Mouse (Mus musculus) hindbrain, embryonic 10.5 days (tissue): ENCODE results near the gene Cp. TPM values are rescaled to one million over a fixed set of nuclear protein-coding genes. Genes with fewer than 3 reads are reported as not detected.
"Not testable (repeated sequence)": the region's sequence is repeated elsewhere in the genome, so short reads cannot be mapped to it uniquely, and the experiment has no call there.

Experiments used
- DNase-seq: peaks from one replicate; pipeline ENCODE4 v3.0.0-alpha.2; 2017; ENCODE audit warnings: low spot score
- H3K27ac ChIP-seq: fragments of 300-500 bp; sonication (generic); 2 replicates; pipeline ENCODE4 v1.5.1; 2016; ENCODE audit warnings: mild to moderate bottlenecking, moderate library complexity
- H3K27me3 ChIP-seq: fragments of 300-500 bp; sonication (generic); 2 replicates; pipeline ENCODE4 v1.6.1; 2016; ENCODE audit warnings: mild to moderate bottlenecking; ENCODE audit not compliant: poor library complexity, insufficient read depth, severe bottlenecking
- H3K36me3 ChIP-seq: fragments of 300-500 bp; sonication (generic); 2 replicates; pipeline ENCODE4 v1.6.1; 2016; ENCODE audit warnings: mild to moderate bottlenecking, moderate library complexity
- H3K4me1 ChIP-seq: fragments of 300-500 bp; sonication (generic); replicated peaks from 2 replicates; pipeline ENCODE4 v1.6.1; 2016; ENCODE audit warnings: mild to moderate bottlenecking
- H3K4me3 ChIP-seq: fragments of 300-500 bp; sonication (generic); 2 replicates; pipeline ENCODE4 v1.5.1; 2016; ENCODE audit warnings: mild to moderate bottlenecking, moderate library complexity
- H3K9me3 ChIP-seq: fragments of 300-500 bp; sonication (generic); 2 replicates; pipeline ENCODE4 v1.6.1; 2016; ENCODE audit warnings: mild to moderate bottlenecking, moderate library complexity
- WGBS: fragments of 180-500 bp; shearing (Covaris S2); methylation state at CpG from one replicate; pipeline ENCODE4 v1.1.7; 2016; 5-methylcytosine and 5-hydroxymethylcytosine counted together
- polyA plus RNA-seq: library from polyadenylated mRNA; unstranded; fragments of >200 nt; fragmentation: Nextera tagmentation; extraction: Ambion mirVana; gene quantifications from 2 replicates; pipeline ENCODE4 v1.2.1, GENCODE M21; 2016

The Cp gene
- 5.6 and 11.4 TPM in 2 replicates for polyA plus RNA-seq

DNA sequence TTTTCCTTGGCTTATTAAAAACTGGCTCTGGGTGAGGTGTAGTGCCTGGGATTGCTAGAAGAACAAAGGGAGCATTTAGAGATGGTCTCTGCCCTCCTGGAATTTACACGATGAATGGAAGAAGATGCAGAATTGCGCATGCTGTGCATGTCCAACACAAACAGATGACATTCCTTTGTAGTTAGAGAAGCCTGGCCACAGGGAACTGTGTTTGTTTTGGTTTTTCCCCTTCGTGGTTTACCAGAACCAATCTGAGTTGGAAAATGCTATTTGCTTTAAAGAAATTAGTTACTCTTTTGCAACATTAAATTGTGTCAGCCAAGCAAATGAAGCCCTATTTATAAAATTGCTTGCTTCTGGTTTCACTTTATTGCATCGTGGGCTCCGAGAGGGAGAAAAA is at the start of gene Cp:
TSS of gene Cp (plus strand) at position 170 of the 400 bp plus-strand sequence.
- Histone ChIP-seq H3K27me3 (no peaks in the 10 kb centered on the region), H3K4me3 (peak within 1 kb of the TSS; percentile 16; the same call in 1 of the 2 replicates), H3K9me3 (no peaks in the 10 kb centered on the region), H3K27ac (peak within 1 kb of the TSS; percentile 66), H3K4me1 (peaks cover 64% of the 10 kb centered on the region), H3K36me3 (no peaks in the 10 kb centered on the region)
- DNase-seq: peak; percentile 34
- 22% methylated on average over 5 of the region's 5 CpGs for WGBS

DNA sequence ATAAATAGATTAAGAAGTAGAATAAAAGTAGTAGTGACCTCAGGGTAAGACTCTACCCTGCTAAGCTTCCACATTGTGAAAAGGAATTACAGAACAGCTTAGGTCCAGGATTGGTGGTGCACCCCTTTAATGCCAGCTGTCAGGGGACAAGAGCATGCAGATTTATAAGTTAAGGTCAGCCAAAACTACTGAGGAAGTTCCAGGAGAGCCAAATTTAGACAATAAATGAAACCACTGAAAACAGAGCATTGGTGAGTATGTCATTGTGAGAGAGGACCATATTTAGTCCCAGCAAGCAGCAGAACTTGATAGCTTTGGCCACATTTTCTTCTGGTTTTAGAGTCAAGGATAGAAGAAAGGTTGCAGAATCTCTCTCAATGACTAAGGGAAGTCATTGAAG is 8.3 kb upstream of the Cp start:
- H3K4me1 ChIP-seq: peaks cover 9% of the 10 kb centered on the region
- no peak overlapping the region for H3K27ac ChIP-seq
- H3K36me3 ChIP-seq: no peaks in the 10 kb centered on the region
- H3K27me3 ChIP-seq: no peaks in the 10 kb centered on the region
- H3K9me3 ChIP-seq: no peaks in the 10 kb centered on the region
- no peak overlapping the region for H3K4me3 ChIP-seq
- DNase-seq: no peak

DNA sequence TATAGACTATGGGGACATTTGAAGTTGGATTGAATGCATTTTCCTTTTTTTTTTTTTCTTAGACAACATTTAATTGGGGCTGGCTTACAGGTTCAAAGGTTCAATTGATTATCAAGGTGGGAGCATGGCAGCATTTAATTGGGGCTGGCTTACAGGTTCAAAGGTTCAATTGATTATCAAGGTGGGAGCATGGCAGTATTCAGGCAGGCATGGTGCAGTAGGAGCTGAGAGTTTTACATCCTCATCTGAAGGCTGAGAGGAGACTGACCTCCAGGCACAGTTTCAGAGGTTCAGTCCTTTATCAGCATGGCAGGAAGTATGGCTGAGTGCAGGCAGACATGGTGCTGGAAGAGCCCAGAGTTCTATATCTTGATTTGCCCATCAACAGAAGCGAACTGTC is 7.5 kb upstream of the Cp start:
- H3K27ac ChIP-seq, DNase-seq, H3K36me3 ChIP-seq, H3K4me3 ChIP-seq, H3K27me3 ChIP-seq, H3K9me3 ChIP-seq: not testable (repeated sequence)
- 91% methylated on average over 1 of the region's 1 CpGs for WGBS
- H3K4me1 ChIP-seq: peaks cover 17% of the 10 kb centered on the region

GRCm38 (mm10) chr3:19953425-19953824 is 3.4 kb upstream of the Cp start:
- no peak for DNase-seq
- Histone ChIP-seq H3K9me3 (no peaks in the 10 kb centered on the region), H3K4me1 (peaks cover 48% of the 10 kb centered on the region), H3K4me3 (no peak overlapping the region), H3K27me3 (no peaks in the 10 kb centered on the region), H3K36me3 (no peaks in the 10 kb centered on the region), H3K27ac (peak overlapping the region; percentile 67; the same call in 1 of the 2 replicates)
- WGBS: 3% methylated on average over 1 of the region's 1 CpGs

DNA sequence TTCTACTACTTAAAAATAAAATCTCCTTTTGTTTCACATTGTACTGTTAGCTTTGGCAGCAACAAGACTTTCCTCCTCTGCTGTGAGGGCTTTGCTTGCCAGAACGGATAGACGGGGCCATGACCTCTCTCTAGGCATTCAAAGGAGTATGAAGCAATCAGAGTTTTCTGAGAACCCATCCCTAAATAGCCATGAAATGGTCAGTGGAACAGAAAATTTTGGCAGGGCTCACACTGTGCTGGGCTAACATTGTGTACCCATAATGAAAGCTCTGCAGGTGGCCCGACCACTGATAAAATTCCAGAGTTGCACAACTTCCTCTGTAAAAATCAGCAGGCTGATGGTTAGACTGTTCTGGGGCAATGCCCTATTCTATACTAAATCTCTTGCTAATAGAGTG is 3.0 kb upstream of the Cp start:
- peak; percentile 43 for DNase-seq
- H3K4me3 ChIP-seq: no peak overlapping the region
- H3K36me3 ChIP-seq: no peaks in the 10 kb centered on the region
- WGBS: 11% methylated on average over 3 of the region's 3 CpGs
- no peaks in the 10 kb centered on the region for H3K9me3 ChIP-seq
- H3K27ac ChIP-seq: peak overlapping the region; percentile 67; the same call in 1 of the 2 replicates
- H3K27me3 ChIP-seq: no peaks in the 10 kb centered on the region
- H3K4me1 ChIP-seq: peaks cover 48% of the 10 kb centered on the region

- H3K4me3 ChIP-seq: no peak overlapping the region
- no peak for DNase-seq
- no peaks in the 10 kb centered on the region for H3K27me3 ChIP-seq
- no peaks in the 10 kb centered on the region for H3K36me3 ChIP-seq
- no peaks in the 10 kb centered on the region for H3K9me3 ChIP-seq
- no peak overlapping the region for H3K27ac ChIP-seq
- H3K4me1 ChIP-seq: peaks cover 61% of the 10 kb centered on the region
These were observed 1.2 kb downstream of the Cp start for GRCm38 (mm10) chr3:19958031-19958430.

GRCm38 (mm10) chr3:19958983-19959382 is 2.1 kb downstream of the Cp start:
- Histone ChIP-seq H3K4me1 (peaks cover 51% of the 10 kb centered on the region), H3K4me3 (no peak overlapping the region), H3K27ac (no peak overlapping the region), H3K36me3 (no peaks in the 10 kb centered on the region), H3K9me3 (no peaks in the 10 kb centered on the region), H3K27me3 (no peaks in the 10 kb centered on the region)
- WGBS: 78% methylated on average over 1 of the region's 1 CpGs
- DNase-seq: no peak

GRCm38 (mm10) chr3:19960570-19961114 is 3.8 kb downstream of the Cp start:
- Histone ChIP-seq H3K27me3 (no peaks in the 10 kb centered on the region), H3K4me1 (peaks cover 36% of the 10 kb centered on the region), H3K27ac (peak overlapping the region; percentile 50; the same call in 1 of the 2 replicates), H3K9me3 (no peaks in the 10 kb centered on the region), H3K36me3 (no peaks in the 10 kb centered on the region), H3K4me3 (no peak overlapping the region)
- WGBS: 70% methylated on average over 3 of the region's 3 CpGs
- no peak for DNase-seq

GRCm38 (mm10) chr3:19961341-19961740 is 4.5 kb downstream of the Cp start:
- H3K36me3 ChIP-seq: no peaks in the 10 kb centered on the region
- H3K4me3 ChIP-seq: no peak overlapping the region
- no peak overlapping the region for H3K27ac ChIP-seq
- DNase-seq: no peak
- 86% methylated on average over 2 of the region's 2 CpGs for WGBS
- peaks cover 30% of the 10 kb centered on the region for H3K4me1 ChIP-seq
- H3K27me3 ChIP-seq: no peaks in the 10 kb centered on the region
- no peaks in the 10 kb centered on the region for H3K9me3 ChIP-seq

DNA sequence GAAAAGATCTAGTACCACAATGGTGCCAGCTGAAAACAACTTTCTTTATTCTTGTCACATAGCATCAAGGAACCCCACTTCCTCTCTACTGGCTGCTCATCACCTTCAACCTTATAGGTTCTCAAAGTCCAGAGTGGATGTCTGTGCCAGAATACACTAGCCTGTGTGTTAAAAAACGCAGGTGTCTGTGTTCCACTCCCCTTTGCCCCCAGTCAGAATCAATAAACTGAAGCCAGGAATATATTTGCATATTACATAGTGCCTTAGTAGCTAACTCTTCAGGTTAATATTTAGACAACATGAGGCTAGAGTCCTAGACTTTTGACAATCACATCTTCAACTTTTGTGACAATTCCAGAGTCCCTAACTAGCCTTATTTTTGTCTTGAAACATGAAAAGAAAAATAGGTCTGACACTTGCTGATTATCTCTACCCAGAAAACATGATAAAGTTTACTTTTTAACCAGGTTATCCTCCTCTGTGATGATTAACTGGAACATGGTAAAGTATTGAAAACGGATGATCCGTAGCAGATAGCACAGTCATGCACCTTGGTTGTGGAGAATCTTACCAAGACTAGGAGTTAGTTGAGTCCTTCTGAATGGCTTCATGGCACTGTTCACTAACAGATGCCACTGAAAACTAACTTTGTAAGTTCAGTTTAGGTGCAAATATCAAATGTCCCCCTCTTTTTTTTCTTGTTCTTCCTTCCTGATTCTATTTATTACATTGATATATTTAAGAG is 6.1 kb downstream of the Cp start:
- no peak for DNase-seq
- 89% methylated on average over 3 of the region's 3 CpGs for WGBS
- H3K4me1 ChIP-seq: peaks cover 18% of the 10 kb centered on the region; the same call in 1 of the 2 replicates
- H3K36me3 ChIP-seq: no peaks in the 10 kb centered on the region
- H3K4me3 ChIP-seq: no peak overlapping the region
- no peak overlapping the region for H3K27ac ChIP-seq
- H3K9me3 ChIP-seq: no peaks in the 10 kb centered on the region
- H3K27me3 ChIP-seq: no peaks in the 10 kb centered on the region

DNA sequence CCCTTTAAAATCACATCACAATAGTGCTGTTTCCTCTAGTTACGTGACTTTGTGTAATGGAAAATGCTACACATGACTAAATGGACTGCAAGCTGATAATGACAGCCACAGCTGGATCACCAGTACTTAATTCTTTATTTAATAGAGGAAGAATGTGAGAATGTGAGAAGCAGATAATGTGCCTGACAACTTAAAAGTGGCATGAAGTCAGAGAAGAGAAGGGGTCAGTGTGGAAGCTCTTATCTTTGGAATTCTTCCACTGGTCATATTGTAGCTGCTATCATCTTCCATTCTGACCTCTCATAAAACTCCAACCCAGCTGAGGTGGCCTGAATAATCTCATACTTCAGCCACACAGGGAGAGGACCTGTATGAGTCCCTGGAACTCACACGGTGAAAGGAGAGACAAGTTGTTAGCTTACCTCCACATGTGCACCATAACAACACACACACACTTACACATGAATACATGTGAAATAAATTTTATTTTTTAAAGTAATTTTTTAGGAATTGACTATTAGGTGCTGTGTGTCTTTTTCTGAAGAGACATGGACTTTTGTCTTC is 7.9 kb downstream of the Cp start:
- H3K4me3 ChIP-seq: no peak overlapping the region
- H3K36me3 ChIP-seq: no peaks in the 10 kb centered on the region
- DNase-seq: no peak
- 79% methylated on average over 2 of the region's 2 CpGs for WGBS
- H3K4me1 ChIP-seq: peaks cover 12% of the 10 kb centered on the region; the same call in 1 of the 2 replicates
- no peaks in the 10 kb centered on the region for H3K9me3 ChIP-seq
- no peaks in the 10 kb centered on the region for H3K27me3 ChIP-seq
- H3K27ac ChIP-seq: no peak overlapping the region

DNA sequence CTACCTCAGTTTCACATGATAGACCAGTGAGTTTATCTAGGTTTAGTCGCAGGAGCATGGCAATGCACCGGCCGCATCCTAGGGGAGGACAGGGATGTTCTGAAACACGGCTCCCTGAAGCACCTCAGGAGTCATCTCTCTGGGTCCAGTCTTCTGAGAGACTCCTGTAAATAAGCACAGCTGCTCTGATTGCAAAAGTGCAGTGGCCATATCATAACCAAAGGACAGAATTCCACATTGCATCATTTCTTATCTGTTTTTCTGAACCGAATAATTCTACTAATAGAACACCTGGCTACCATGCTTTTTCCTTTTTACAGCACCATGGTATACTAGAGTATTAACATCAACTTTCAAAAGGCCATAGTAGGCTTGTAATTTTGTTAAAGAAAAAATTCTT is 8.4 kb downstream of the Cp start:
- Histone ChIP-seq H3K36me3 (no peaks in the 10 kb centered on the region), H3K27me3 (no peaks in the 10 kb centered on the region), H3K27ac (no peak overlapping the region), H3K4me1 (peaks cover 7% of the 10 kb centered on the region; the same call in 1 of the 2 replicates), H3K9me3 (no peaks in the 10 kb centered on the region), H3K4me3 (no peak overlapping the region)
- DNase-seq: no peak
- 89% methylated on average over 5 of the region's 5 CpGs for WGBS

- H3K27me3 ChIP-seq: no peaks in the 10 kb centered on the region
- H3K4me3 ChIP-seq: no peak overlapping the region
- H3K27ac ChIP-seq: no peak overlapping the region
- no peak for DNase-seq
- WGBS: 70% methylated on average over 4 of the region's 4 CpGs
- H3K9me3 ChIP-seq: no peaks in the 10 kb centered on the region
- no peaks in the 10 kb centered on the region for H3K4me1 ChIP-seq
- no peaks in the 10 kb centered on the region for H3K36me3 ChIP-seq
These were observed 9.2 kb downstream of the Cp start for GRCm38 (mm10) chr3:19966072-19966471.
